32 mouse cellular contexts compared by ENCODE assay signal in genomic region chr2:156119566-156119965, GRCm38 (mm10). TPM values are rescaled to one million over a fixed set of nuclear protein-coding genes. Genes with fewer than 3 reads are reported as not detected.
A peak's percentile ranks its signal among the peaks of the same experiment; 100 is the strongest.
DNase-seq lines count a peak whose midpoint lies in the region; ATAC-seq lines count a peak whose summit lies in the region.
"Had no signal": no experiment of that assay in that cellular context is flagged by ENCODE, and none has a peak within 500 bp of the region (broad histone marks: within the 10 kb centered on the region; RNA-seq: fewer than 3 reads in every experiment).

No protein-coding gene starts in this region.

- H3K4me3 ChIP-seq in forebrain, embryonic 15.5 days, result no peak overlapping the region
- H3K4me3 ChIP-seq: embryonic facial prominence, embryonic 10.5 days; embryonic facial prominence, embryonic 13.5 days; forebrain, embryonic 10.5 days; forebrain, embryonic 13.5 days; gastrocnemius, adult 2 months; heart, embryonic 12.5 days; heart, embryonic 15.5 days had no signal

- no peak overlapping the region for H3K27ac ChIP-seq in forebrain, embryonic 15.5 days (replicated peaks)
- H3K27ac ChIP-seq: embryonic facial prominence, embryonic 10.5 days; embryonic facial prominence, embryonic 13.5 days; forebrain, embryonic 10.5 days; forebrain, embryonic 13.5 days; gastrocnemius, adult 2 months; heart, embryonic 15.5 days; hindbrain, embryonic 14.5 days; hindbrain, postnatal 0 days had no signal

- H3K4me1 ChIP-seq in forebrain, embryonic 15.5 days, result no peaks in the 10 kb centered on the region
- H3K4me1 ChIP-seq: embryonic facial prominence, embryonic 10.5 days; embryonic facial prominence, embryonic 13.5 days; forebrain, embryonic 10.5 days; forebrain, embryonic 13.5 days; heart, embryonic 12.5 days; heart, embryonic 15.5 days had no signal

- no peak overlapping the region for H3K9ac ChIP-seq in forebrain, embryonic 15.5 days (replicated peaks)
- H3K9ac ChIP-seq: embryonic facial prominence, embryonic 13.5 days; forebrain, embryonic 13.5 days; forebrain, postnatal 0 days; heart, embryonic 12.5 days; heart, embryonic 15.5 days; hindbrain, embryonic 14.5 days had no signal

- no peaks in the 10 kb centered on the region for H3K27me3 ChIP-seq in forebrain, embryonic 15.5 days
- H3K27me3 ChIP-seq: embryonic facial prominence, embryonic 13.5 days; forebrain, embryonic 13.5 days; heart, embryonic 12.5 days; heart, embryonic 15.5 days had no signal

- no peak overlapping the region for H3K4me2 ChIP-seq in forebrain, embryonic 15.5 days (replicated peaks)
- H3K4me2 ChIP-seq: embryonic facial prominence, embryonic 13.5 days; forebrain, embryonic 13.5 days; heart, embryonic 12.5 days; heart, embryonic 15.5 days; hindbrain, embryonic 14.5 days had no signal

- no peak for ATAC-seq in forebrain, embryonic 15.5 days (replicated peaks)
- ATAC-seq in erythroblast, adult 5-6 weeks (replicated peaks; ENCODE audit: low FRiP score, poor library complexity, severe bottlenecking), result no peak
- ATAC-seq: activated CD4-positive, CD25-positive, alpha-beta regulatory T cell, adult 4 months; CD4-positive, CD25-positive, alpha-beta regulatory T cell, adult 4 months; forebrain, embryonic 13.5 days; forebrain, postnatal 0 days; hindbrain, postnatal 0 days; inflammation-experienced regulatory T-cells, adult 6 months; intestine, embryonic 16.5 days had no signal

- H3K9me3 ChIP-seq in forebrain, embryonic 15.5 days, result no peaks in the 10 kb centered on the region
- H3K9me3 ChIP-seq: embryonic facial prominence, embryonic 13.5 days; forebrain, embryonic 10.5 days; forebrain, embryonic 13.5 days; heart, embryonic 15.5 days had no signal

- DNase-seq in 3134 (ENCODE audit: extremely low read depth, insufficient read length, low spot score) (peak; percentile 72), 3T3-L1 (ENCODE audit: low read depth, low spot score) (peak; percentile 90)
- DNase-seq in Muller cell, postnatal 12 days (ENCODE audit: inconsistent ontology term), result peak; percentile 8
- DNase-seq in kidney, postnatal 4 days, result no peak
- DNase-seq: adrenal gland, adult 8-10 months; adrenal gland, postnatal 25 days; B cell, adult 2 months; cerebellum, adult 11-12 months; cerebellum, adult 8-10 months; cerebellum, postnatal 10 days; cerebellum, postnatal 36 days; embryo, embryonic 11 days; forebrain, postnatal 0 days; gastrocnemius, adult 2 months; gastrocnemius, postnatal 14 days; heart, adult 18-20 months; heart, postnatal 10 days; heart, postnatal 36 days had no signal

- 0 out of 2 replicates have a peak, but pooled peaks cover 4% of the 10 kb centered on the region for H3K36me3 ChIP-seq in forebrain, embryonic 15.5 days

RNA-seq across cellular contexts. Expression of gene Gm28036, which starts 7.3 kb away (rescaled TPM):
- polyA plus RNA-seq in forebrain, embryonic 15.5 days (2015; fragmentation: Nextera tagmentation; extraction: Ambion mirVana), result 24.1 and 24.2 TPM in 2 replicates
- 0.42 and 15.8 TPM in 2 replicates for total RNA-seq in erythroblast, adult 5-6 weeks (2015; ENCODE audit: low replicate concordance)
- 5.3 and 14.0 TPM in 2 replicates for total RNA-seq in erythroblast, adult 5-6 weeks (2017; ENCODE audit: low replicate concordance)

RNA-seq across cellular contexts. Expression of gene Rbm12, which starts 7.8 kb away (rescaled TPM):
- polyA plus RNA-seq in forebrain, embryonic 15.5 days (2015; fragmentation: Nextera tagmentation; extraction: Ambion mirVana), result 31.1 and 32.4 TPM in 2 replicates
- total RNA-seq in erythroblast, adult 5-6 weeks (2015; ENCODE audit: low replicate concordance), result 21.1 and 22.7 TPM in 2 replicates
- 8.8 and 9.5 TPM in 2 replicates for total RNA-seq in erythroblast, adult 5-6 weeks (2017; ENCODE audit: low replicate concordance)

RNA-seq across cellular contexts. Expression of gene Cpne1, which starts 7.8 kb away (rescaled TPM):
- 31.9 and 34.5 TPM in 2 replicates for polyA plus RNA-seq in forebrain, embryonic 15.5 days (2015; fragmentation: Nextera tagmentation; extraction: Ambion mirVana)
- total RNA-seq in erythroblast, adult 5-6 weeks (2015; ENCODE audit: low replicate concordance), result 13.2 and 13.6 TPM in 2 replicates
- total RNA-seq in erythroblast, adult 5-6 weeks (2017; ENCODE audit: low replicate concordance), result 6.4 and 16.7 TPM in 2 replicates

RNA-seq across cellular contexts. Expression of gene Romo1, which starts 24.3 kb away (rescaled TPM):
- 363 and 422 TPM in 2 replicates for polyA plus RNA-seq in forebrain, embryonic 15.5 days (2015; fragmentation: Nextera tagmentation; extraction: Ambion mirVana)
- total RNA-seq in erythroblast, adult 5-6 weeks (2015; ENCODE audit: low replicate concordance), result 25.4 and 29.3 TPM in 2 replicates
- 12.7 TPM in 1 of 2 replicates, not detected in the other for total RNA-seq in erythroblast, adult 5-6 weeks (2017; ENCODE audit: low replicate concordance)

RNA-seq across cellular contexts. Expression of gene Nfs1, which starts 24.4 kb away (rescaled TPM):
- 40.7 TPM in 2 replicates for polyA plus RNA-seq in forebrain, embryonic 15.5 days (2015; fragmentation: Nextera tagmentation; extraction: Ambion mirVana)
- 6.3 and 17.8 TPM in 2 replicates for total RNA-seq in erythroblast, adult 5-6 weeks (2015; ENCODE audit: low replicate concordance)
- 12.8 and 13.7 TPM in 2 replicates for total RNA-seq in erythroblast, adult 5-6 weeks (2017; ENCODE audit: low replicate concordance)

Comparison
In these comparisons a context has a peak if more than half of its experiments do, and no peak if none do; other contexts are left out.
1. DNase-seq: peak in 3134 (single experiment), 3T3-L1 (single experiment) and Muller cell, postnatal 12 days (single experiment); none in kidney, postnatal 4 days (0 of 2).